Mouse (Mus musculus): Measurements from ENCODE around the gene Znrf1. TPM values are rescaled to one million over a fixed set of nuclear protein-coding genes. Genes with fewer than 3 reads are reported as not detected.

The Znrf1 gene
- polyA plus RNA-seq, 1 experiment: 124 TPM

- Histone ChIP-seq H3K27ac (ENCODE audit: control insufficient read depth, insufficient read depth, low read depth, low read length, poor library complexity) (no peak overlapping the region), H3K4me3 (replicated peaks; ENCODE audit: control insufficient read depth, low read depth, low read length) (no peak overlapping the region), H3K4me1 (ENCODE audit: control insufficient read depth, insufficient read depth, low read length) (peaks cover 1% of the 10 kb centered on the region; the same call in 1 of the 2 replicates)
- TF ChIP-seq POLR2A (IDR thresholded peaks at IDR 0.05; ENCODE audit: borderline replicate concordance, control insufficient read depth, low read depth, low read length): no peak
- no peak for TF ChIP-seq CTCF (IDR thresholded peaks at IDR 0.05; ENCODE audit: control insufficient read depth, insufficient read depth, low read length)
- 55% methylated on average over 6 of the region's 6 CpGs for WGBS
Measured at GRCm38 (mm10) chr8:111617812-111618211, 81.9 kb downstream of the Znrf1 start.

- TF ChIP-seq CTCF (IDR thresholded peaks at IDR 0.05; ENCODE audit: control insufficient read depth, insufficient read depth, low read length) (no peak), POLR2A (IDR thresholded peaks at IDR 0.05; ENCODE audit: borderline replicate concordance, control insufficient read depth, low read depth, low read length) (no peak)
- 86% methylated on average over 4 of the region's 4 CpGs for WGBS
- Histone ChIP-seq H3K4me1 (ENCODE audit: control insufficient read depth, insufficient read depth, low read length) (peaks cover 1% of the 10 kb centered on the region; the same call in 1 of the 2 replicates), H3K4me3 (replicated peaks; ENCODE audit: control insufficient read depth, low read depth, low read length) (no peak overlapping the region), H3K27ac (ENCODE audit: control insufficient read depth, insufficient read depth, low read depth, low read length, poor library complexity) (no peak overlapping the region)
Measured at GRCm38 (mm10) chr8:111618273-111618672, 82.4 kb downstream of the Znrf1 start.

GRCm38 (mm10) chr8:111619936-111620335, 84.0 kb downstream of the Znrf1 start:
- 3% methylated on average over 1 of the region's 1 CpGs for WGBS
- Histone ChIP-seq H3K27ac (ENCODE audit: control insufficient read depth, insufficient read depth, low read depth, low read length, poor library complexity) (no peak overlapping the region), H3K4me3 (replicated peaks; ENCODE audit: control insufficient read depth, low read depth, low read length) (no peak overlapping the region), H3K4me1 (ENCODE audit: control insufficient read depth, insufficient read depth, low read length) (no peaks in the 10 kb centered on the region; the same call in 1 of the 2 replicates)
- no peak for TF ChIP-seq CTCF (IDR thresholded peaks at IDR 0.05; ENCODE audit: control insufficient read depth, insufficient read depth, low read length)
- no peak for TF ChIP-seq POLR2A (IDR thresholded peaks at IDR 0.05; ENCODE audit: borderline replicate concordance, control insufficient read depth, low read depth, low read length)

GRCm38 (mm10) chr8:111622104-111622503, 86.2 kb downstream of the Znrf1 start:
- no peak for TF ChIP-seq POLR2A (IDR thresholded peaks at IDR 0.05; ENCODE audit: borderline replicate concordance, control insufficient read depth, low read depth, low read length)
- TF ChIP-seq CTCF (IDR thresholded peaks at IDR 0.05; ENCODE audit: control insufficient read depth, insufficient read depth, low read length): no peak
- H3K4me1 ChIP-seq (ENCODE audit: control insufficient read depth, insufficient read depth, low read length): no peaks in the 10 kb centered on the region; the same call in 1 of the 2 replicates
- no peak overlapping the region for H3K27ac ChIP-seq (ENCODE audit: control insufficient read depth, insufficient read depth, low read depth, low read length, poor library complexity)
- WGBS: 82% methylated on average over 3 of the region's 3 CpGs
- no peak overlapping the region for H3K4me3 ChIP-seq (replicated peaks; ENCODE audit: control insufficient read depth, low read depth, low read length)

GRCm38 (mm10) chr8:111622553-111622952, 86.7 kb downstream of the Znrf1 start:
- H3K27ac ChIP-seq (ENCODE audit: control insufficient read depth, insufficient read depth, low read depth, low read length, poor library complexity): no peak overlapping the region
- H3K4me3 ChIP-seq (replicated peaks; ENCODE audit: control insufficient read depth, low read depth, low read length): no peak overlapping the region
- TF ChIP-seq POLR2A (IDR thresholded peaks at IDR 0.05; ENCODE audit: borderline replicate concordance, control insufficient read depth, low read depth, low read length) (no peak), CTCF (IDR thresholded peaks at IDR 0.05; ENCODE audit: control insufficient read depth, insufficient read depth, low read length) (no peak)
- 83% methylated on average over 10 of the region's 10 CpGs for WGBS
- no peaks in the 10 kb centered on the region; the same call in 1 of the 2 replicates for H3K4me1 ChIP-seq (ENCODE audit: control insufficient read depth, insufficient read depth, low read length)

- no peak overlapping the region for H3K27ac ChIP-seq (ENCODE audit: control insufficient read depth, insufficient read depth, low read depth, low read length, poor library complexity)
- H3K4me1 ChIP-seq (ENCODE audit: control insufficient read depth, insufficient read depth, low read length): no peaks in the 10 kb centered on the region; the same call in 1 of the 2 replicates
- no peak overlapping the region for H3K4me3 ChIP-seq (replicated peaks; ENCODE audit: control insufficient read depth, low read depth, low read length)
- no peak for TF ChIP-seq CTCF (IDR thresholded peaks at IDR 0.05; ENCODE audit: control insufficient read depth, insufficient read depth, low read length)
- TF ChIP-seq POLR2A (IDR thresholded peaks at IDR 0.05; ENCODE audit: borderline replicate concordance, control insufficient read depth, low read depth, low read length): no peak
- WGBS: 52% methylated on average over 12 of the region's 12 CpGs
Measured at GRCm38 (mm10) chr8:111624081-111624852, 88.4 kb downstream of the Znrf1 start.

- Histone ChIP-seq H3K4me1 (ENCODE audit: control insufficient read depth, insufficient read depth, low read length) (no peaks in the 10 kb centered on the region; the same call in 1 of the 2 replicates), H3K27ac (ENCODE audit: control insufficient read depth, insufficient read depth, low read depth, low read length, poor library complexity) (no peak overlapping the region)
- WGBS: 70% methylated on average over 10 of the region's 10 CpGs
Measured at GRCm38 (mm10) chr8:111624853-111625221, 88.9 kb downstream of the Znrf1 start.

GRCm38 (mm10) chr8:111625694-111626527, 90.0 kb downstream of the Znrf1 start:
- Histone ChIP-seq H3K4me1 (ENCODE audit: control insufficient read depth, insufficient read depth, low read length) (no peaks in the 10 kb centered on the region; the same call in 1 of the 2 replicates), H3K27ac (ENCODE audit: control insufficient read depth, insufficient read depth, low read depth, low read length, poor library complexity) (no peak overlapping the region), H3K4me3 (replicated peaks; ENCODE audit: control insufficient read depth, low read depth, low read length) (no peak overlapping the region)
- TF ChIP-seq POLR2A (IDR thresholded peaks at IDR 0.05; ENCODE audit: borderline replicate concordance, control insufficient read depth, low read depth, low read length) (no peak), CTCF (IDR thresholded peaks at IDR 0.05; ENCODE audit: control insufficient read depth, insufficient read depth, low read length) (peak; percentile 87)
- 16% methylated on average over 6 of the region's 6 CpGs for WGBS

More at GRCm38 (mm10) chr8:111624853-111625221, 88.9 kb downstream of the Znrf1 start:
- TF ChIP-seq POLR2A (IDR thresholded peaks at IDR 0.05; ENCODE audit: borderline replicate concordance, control insufficient read depth, low read depth, low read length) (no peak), CTCF (IDR thresholded peaks at IDR 0.05; ENCODE audit: control insufficient read depth, insufficient read depth, low read length) (no peak)
- no peak overlapping the region for H3K4me3 ChIP-seq (replicated peaks; ENCODE audit: control insufficient read depth, low read depth, low read length)
